Mouse (Mus musculus) embryo, embryonic 11 days (tissue): ENCODE measurements around the gene Rhbdd3.

Experiments used
- DNase-seq: peaks from one replicate; pipeline ENCODE4 v3.0.0-alpha.2; 2015

Rhbdd3 gene

DNA sequence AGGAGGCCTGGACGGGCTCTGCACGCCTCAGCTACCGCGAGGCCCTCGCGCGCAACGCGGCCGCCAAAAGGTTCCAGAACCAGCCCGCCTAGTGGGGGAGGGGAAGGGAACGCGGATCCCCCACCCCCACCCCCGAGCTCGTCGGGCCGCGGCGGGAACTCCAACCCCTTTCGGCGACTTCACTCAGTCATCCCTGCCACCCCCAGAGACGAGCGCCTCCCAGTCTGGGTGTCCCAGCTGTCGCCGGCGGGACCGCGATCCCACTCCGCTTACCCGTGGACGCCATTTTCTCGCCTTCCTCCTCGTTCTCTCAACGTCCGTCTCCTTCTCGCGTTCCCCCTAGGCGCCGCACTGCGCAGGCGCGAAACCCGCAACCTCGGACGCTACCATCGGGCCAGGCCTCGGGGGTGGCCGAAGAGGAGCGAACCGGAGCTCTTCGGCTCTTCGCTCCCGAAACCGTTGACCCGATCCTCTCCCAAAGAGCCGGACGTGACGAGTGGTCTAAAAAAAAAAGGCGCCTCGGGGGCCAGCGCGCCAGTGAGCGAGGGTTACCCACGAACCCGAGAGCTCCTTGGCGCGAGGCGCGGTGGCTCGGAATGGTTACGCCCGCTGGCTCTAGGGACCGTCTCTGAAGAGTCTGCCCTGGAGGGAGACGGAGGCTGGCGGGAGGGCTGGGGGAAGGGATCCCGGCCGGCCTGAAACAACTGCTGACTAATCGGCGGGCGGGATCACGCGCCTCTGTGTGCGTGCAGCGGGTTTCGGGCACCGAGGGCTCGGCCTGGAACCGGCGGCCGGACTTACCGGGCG is at the start of gene Rhbdd3, which contains the start of gene Ewsr1:
TSS of gene Rhbdd3 (plus strand) at position 191 of the 807 bp plus-strand sequence.
TSS of gene Ewsr1 (minus strand) at position 531 of the 807 bp plus-strand sequence.
- DNase-seq, result peak; percentile 96

DNA sequence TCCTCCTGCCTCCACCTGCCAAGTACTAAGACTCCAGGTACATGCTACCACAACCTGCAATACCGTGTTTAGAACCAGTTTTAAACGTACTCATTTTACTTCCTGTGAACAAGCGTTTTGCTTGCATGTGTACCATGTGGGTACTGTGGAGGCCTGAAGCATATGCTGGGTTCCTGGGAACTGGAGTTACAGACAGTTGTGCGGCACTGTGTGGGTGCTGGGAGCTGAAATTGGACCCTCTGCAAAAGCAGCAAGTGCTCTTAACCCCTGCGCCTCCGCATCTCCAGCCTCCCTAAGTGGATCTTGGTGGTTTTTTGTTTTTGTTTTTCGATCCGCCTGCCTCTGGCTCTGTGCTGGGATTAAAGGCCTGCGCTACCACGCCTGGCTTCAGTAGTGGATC is 47.1 kb upstream of the Rhbdd3 start:
- DNase-seq, result no peak

DNA sequence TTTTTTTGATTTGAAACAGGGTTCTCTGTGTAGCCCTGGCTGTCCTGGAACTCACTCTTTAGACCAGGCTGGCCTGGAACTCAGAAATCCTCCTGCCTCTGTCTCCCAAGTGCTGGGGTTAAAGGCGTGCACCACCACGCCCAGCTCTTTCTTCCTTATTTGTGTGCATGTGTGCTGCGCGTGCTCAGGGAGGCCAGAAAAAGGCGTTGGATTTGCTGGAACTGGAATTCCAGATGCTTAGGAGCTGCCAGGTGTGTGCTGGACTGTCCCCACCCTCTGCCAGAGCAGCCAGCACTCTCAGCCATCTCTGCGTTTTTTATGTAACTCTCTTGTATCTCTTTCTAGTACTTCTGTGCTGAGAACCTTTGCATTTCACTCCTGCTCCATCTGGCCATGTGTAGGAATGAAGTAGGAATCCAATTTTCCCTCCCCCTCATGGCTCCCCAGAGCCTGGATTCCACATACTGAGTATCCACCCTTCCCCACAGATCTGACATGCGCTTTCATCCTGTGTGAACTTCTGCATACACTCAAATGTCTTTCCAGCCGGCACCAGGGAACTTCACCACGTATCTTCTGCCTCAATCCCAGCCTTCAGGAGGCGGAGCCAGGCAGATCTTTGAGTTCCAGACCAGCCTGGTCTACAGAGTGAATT is 46.4 kb upstream of the Rhbdd3 start:
- no peak for DNase-seq

DNA sequence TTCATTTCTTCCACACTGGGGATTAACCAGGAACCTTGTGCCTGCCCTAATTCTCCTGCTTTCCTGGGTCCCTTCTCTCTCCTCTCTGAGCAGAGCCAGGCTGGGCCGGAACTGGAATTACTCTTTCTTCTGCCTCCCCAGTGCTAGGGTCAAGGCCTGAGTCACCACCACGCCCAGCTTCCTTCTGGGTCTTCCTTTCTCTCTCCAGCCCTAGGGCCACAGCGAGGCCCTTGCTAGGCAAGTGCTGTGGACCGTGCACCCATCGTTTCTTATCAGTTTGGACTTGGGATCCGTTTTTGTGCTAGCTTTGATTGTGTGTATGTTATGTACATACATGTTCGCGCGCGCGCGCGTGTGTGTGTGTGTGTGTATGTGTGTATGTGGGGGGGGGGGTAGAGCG is 44.6 kb upstream of the Rhbdd3 start:
- no peak for DNase-seq

DNA sequence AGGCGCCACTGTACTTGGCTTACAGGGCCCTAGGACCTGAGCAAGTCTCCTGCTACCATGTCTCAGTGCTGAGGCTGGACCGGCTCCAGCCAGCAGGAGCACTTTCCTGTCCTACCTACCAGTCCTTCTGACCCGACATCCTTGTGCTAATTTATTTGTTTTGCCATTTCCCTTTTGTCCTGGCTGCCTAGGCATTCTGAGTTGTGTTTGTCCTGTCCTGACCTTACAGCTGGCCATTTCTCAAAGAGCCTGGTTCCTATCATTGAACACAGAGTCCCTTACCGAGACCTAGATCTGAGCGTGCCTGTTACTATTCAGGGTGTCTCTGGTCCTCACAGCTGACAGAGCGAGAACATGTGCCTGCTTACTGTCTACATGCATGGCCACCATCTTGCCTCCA is 43.9 kb upstream of the Rhbdd3 start:
- DNase-seq, result no peak

DNA sequence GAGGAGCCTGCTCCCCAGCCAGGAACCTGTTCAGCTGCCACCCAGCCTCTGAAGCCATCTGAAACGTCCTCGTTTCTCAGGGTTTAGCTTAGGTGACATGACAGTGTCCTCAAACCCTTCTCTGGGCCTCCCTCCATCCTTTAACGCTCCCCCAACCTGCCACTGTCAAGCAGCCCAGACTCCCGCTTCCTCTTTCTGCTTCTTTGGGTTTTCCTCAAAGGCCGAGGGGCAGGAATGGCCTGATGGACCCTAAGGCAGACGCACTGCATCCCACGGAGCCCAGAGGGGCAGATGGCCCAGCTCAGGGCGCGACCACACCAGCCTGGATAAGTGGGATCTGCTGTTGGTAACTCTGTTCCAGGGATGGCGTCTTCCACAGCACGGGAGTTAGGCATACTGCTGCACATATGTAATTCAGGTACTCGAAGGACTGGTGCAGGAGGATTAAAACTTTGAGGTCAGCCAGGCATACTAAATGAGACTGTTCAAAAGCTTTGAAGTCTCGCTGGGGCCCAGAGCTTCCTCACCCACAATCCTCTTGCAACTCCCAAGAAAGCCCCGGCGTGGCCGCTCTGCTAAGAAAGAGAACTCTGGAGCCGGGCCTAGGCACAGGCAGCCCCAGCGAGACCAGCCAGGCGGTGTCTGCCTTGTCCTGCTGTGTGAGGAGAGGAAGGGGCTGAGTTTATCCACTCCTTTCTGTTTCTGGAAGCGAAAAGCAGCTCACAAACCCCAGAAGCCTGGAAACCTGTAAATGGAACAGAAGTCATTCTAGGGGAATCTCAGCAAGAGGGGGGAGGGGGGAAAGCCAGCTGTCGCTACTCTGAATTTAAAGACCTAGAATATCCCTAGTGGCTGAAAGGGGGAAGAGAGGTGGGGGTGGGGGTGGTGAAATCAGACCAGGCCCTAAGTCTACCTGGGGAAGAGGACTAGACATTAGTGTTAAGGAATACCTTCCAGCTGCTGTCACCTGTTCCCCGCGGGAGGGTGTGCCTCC is 42.5 kb upstream of the Rhbdd3 start:
- DNase-seq, result peak; percentile 61

DNA sequence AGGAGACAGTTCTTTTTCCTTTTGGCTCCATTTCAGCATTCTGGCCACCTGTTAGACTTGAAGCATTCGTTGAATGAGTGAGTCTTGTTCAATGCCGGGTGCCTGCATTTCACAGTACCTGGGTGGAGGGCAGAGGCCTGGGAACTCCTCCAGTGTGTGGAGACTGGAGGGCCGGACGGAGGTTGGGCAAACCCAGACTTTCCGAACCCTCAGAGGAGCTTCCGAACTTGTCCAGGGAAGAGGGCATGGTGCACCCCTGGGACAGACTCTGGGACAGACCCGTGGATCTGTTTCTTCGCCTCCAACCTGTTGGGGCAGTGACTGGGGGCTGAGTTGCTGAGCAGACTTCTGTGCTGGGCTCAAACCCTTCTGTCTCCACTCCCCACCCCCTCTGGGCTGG is 41.7 kb upstream of the Rhbdd3 start:
- no peak for DNase-seq

DNA sequence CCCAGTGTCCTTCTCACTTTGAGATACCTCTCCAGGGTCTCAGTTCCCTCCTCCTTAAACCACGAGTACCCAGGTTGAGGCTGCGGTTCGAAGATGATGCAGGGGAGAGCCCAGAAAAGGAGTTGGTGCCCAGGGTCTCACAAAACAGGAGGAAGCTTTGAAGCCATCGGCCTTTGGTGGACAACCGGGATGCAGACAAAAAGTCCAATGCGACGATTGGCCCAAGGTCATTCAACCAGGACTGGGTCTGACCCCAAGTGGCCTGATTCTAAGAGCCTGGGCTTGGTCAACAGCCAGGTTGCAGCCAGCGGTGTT is 41.2 kb upstream of the Rhbdd3 start:
- no peak for DNase-seq

DNA sequence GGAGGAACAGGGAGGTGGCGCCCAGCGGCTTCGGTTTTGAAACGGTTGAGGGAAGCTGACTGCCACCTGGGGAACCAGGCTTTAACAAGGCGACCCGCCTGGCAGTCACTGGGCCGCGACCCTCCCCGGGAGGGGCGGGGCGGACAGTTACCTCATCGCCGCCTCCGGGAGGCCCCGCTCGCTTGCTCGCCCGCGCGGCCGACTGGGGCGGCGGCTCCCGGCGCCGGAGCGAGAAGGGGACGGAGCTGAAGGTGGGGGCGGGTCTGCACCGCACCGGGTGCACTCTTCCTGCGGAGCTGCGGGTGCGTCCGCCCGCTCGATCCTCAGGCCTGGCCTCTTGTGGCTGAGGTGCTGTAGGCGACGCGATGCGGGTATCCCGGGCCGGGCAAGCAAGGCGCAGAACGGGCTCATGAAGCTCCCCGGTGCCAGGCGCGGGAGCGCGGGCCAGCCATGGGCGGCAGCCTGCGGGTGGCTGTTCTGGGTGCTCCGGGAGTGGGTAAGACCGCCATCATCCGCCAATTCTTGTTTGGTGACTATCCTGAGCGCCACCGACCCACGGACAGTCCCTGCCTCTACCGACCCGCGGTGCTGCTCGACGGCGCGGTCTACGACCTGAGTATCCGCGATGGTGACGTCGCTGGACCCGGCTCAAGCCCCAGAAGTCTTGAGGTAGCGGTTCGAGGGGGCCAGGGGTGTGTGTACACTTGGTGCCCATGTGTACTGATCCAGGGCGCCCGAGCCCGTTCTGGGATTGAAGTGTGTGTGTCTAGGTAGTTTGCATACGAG is 40.7 kb upstream of the Rhbdd3 start, which contains the start of gene Rasl10a:
TSS of gene Rasl10a (plus strand) at position 273 of the 786 bp plus-strand sequence.
- DNase-seq, result peak; percentile 53

DNA sequence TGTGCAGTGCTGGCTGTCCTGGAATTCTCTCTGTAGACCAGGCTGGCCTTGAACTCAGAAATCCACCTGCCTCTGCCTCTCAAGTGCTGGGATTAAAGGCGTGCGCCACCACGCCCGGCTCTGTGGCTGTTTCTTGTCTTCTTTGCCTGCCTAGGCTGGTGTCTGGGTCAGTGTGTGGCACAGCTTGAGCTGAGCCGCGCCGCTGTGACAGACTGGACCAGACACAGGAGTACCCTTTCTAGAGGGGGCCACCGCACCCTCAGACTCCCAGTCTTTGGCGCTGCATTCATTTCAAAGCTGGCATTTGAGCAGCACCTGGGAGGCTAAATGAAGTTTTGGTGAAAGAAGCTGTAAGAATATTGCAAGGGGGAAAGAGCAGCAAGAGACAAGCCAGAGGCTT is 39.9 kb upstream of the Rhbdd3 start:
- DNase-seq, result no peak

DNA sequence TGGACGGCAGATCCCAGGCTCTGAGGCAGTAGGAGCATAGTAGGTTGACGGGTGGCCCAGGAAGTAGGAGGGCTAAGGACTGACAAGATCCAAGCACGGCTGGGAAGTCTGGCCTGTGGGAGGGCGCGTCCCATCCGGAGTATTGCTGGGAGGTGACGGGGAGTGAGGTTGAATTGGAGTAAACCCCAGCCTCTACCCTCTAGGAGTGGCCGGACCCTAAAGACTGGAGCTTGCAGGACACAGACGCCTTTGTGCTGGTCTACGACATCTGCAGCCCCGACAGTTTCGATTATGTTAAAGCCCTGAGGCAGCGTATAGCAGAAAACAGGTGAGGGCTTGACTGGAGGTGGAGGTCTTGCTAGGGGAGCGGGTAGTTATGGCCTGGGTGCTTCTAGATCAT is 39.5 kb upstream of the Rhbdd3 start:
- no peak for DNase-seq

DNA sequence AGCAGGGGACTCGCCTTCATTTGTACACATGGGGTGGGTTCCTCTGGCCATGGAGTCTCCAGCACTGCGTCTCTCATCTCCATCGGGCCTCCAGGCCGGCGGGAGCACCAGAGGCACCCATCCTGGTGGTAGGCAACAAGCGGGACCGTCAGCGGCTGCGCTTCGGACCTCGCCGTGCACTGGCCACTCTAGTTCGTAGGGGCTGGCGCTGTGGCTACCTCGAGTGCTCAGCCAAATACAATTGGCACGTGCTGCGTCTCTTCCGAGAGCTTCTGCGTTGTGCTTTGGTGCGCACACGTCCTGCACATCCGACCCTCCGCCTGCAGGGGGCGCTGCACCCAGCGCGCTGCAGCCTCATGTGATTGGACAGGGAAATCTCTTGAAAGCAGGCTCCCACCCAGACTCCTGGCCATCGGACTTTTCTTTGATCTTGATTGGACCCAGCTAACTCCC is 39.0 kb upstream of the Rhbdd3 start:
- peak; percentile 54 for DNase-seq

DNA sequence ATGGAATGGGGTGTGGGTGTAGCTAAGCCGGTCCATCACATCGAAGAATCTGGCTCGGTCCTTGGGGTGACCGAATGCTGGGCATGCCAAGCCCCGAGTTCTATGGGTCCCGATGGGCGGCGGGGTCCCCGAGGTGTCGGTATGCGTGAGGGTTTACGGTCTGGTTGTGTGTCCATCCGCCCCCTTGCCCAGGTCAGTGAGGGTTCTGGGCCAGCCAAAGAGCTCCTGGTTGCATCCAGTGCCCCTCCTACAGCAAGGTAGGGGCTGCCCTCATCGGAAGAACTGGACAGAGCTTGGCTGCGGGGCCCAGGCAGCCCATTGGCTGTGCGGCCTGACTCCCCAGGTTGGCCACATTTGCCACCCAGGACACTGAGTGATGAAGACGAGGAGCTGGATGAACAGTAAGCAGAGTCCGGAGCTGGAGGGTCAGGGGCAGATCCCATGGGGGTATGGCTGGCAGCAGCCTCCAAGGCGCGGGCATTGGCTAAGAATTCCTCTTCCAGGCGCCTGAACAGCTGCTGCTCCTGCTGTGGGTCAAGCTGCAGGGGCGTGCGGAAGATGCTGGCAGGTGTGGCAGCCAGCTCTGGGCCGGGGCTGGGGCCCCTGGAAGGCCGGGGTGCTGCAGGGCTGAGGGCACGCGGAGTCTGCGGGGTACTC is 37.8 kb upstream of the Rhbdd3 start:
- peak; percentile 47 for DNase-seq

DNA sequence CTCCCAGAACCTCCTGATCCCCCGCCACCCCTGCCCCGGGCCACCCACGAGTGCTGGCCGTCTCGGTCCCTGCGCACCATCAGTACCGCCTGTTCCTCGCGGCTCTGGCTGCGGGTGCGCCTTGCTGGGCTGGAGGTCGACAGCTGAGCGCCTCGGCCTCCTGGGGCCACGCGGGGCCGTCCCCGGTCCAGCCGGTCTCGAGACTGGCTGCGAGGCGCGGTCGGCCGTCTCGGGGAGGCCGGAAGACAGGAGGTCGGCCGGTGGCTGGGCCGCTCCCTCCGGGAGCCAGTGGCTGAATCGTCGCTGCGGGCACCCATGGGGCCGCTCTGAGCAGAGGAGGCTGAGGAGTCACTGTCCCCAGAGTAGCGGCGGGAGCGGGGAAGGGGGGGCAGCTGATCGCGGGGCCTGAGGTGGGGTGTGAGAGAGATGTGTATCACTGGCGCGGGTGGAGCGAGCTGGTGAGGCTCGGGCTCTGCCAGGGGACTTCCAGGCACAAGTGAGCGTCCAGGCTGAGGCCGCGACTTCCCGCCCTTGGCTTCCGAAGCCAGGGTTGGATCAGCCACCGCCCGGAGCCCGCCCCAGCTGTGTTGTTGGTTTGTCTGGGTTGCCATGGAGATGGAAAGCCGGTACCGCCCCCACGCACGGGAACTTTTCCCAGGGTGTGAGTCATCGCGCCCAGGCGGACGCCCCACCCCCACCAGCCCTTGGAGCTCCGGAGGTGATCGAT is 37.1 kb upstream of the Rhbdd3 start:
- peak; percentile 87 for DNase-seq

DNA sequence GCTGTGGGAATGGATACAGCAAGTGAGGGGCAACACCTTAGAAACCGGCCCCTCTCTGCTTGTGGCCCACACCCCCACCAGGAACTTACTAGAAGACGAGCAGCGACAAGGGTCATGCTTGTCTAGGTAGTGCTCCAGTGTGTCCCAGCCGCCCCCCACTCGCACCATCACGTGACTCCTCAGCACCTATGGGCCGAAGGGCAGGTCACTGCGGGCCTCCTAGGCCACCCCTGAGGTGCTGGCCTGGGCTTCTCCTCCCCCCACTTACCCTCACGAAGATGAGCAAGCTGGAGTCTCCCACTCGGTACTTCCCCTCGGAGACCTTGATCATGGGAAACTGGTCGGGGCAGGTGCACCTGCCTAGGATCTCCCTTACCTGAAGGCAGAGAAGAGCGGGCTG is 36.4 kb upstream of the Rhbdd3 start:
- DNase-seq, result no peak

DNA sequence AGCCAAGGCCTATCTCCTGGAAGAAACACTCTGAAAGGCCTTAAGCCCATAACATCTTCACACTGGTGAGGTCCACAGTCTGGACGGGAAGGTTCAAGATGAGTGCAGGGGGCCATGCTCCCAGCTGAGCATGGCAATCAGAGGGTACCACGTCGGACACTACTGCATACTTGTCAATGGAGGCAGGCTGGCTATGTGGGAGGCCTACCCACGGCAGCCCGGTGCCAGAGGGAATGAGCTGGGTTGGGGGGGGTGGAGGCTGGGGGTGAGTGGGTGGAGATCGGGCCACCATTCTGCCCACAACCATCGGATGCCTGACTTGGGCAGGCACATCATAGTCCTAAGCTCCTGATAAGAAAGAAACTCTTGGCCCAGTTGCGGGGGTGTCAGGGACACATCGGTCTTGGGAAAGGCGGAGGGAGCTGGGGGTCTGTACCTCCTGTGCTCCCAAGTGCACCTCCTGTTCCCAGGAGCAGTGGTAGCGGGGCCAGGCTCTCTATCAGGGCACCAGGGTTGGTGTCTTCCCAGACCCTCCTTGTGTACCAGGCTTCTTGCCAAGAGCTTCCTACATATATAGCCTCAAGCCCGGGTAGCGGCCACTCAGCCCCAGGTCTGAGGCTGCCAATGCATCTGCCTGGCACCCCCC is 35.7 kb upstream of the Rhbdd3 start:
- no peak for DNase-seq

DNA sequence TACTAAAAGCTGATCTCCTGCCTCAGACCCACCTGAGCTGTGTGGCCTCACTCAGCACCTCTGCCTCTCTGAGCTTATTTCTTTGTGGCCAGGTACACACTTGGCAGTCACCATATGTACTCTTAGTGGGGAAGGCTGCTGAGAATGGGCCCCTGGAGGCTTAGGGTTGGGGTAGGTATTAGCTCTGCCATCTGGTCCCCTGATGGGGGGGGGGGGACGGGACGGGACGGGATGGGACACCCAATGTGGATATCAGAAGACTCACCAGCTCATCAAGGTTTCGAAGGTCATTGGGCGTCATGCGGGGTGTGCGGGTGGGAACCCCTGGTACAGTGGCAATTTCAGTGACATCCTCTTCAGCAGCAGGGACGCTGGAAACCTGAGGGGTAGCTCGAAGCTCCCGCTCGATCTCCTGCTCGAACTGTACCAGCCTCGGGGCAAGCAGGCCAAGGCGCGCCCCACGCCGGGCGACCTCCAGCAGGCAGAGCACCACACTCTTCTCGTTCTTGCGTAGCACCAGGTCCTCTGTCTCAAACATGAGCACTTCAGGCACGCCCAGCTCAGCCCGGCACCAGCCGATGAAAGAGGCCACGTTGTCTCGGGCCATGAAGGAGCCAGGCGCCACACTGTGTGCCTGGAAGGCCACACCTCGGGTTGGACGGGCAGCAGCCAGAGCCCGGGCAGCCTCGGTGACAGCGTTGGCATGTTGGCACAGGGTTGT is 35.0 kb upstream of the Rhbdd3 start:
- no peak for DNase-seq

DNA sequence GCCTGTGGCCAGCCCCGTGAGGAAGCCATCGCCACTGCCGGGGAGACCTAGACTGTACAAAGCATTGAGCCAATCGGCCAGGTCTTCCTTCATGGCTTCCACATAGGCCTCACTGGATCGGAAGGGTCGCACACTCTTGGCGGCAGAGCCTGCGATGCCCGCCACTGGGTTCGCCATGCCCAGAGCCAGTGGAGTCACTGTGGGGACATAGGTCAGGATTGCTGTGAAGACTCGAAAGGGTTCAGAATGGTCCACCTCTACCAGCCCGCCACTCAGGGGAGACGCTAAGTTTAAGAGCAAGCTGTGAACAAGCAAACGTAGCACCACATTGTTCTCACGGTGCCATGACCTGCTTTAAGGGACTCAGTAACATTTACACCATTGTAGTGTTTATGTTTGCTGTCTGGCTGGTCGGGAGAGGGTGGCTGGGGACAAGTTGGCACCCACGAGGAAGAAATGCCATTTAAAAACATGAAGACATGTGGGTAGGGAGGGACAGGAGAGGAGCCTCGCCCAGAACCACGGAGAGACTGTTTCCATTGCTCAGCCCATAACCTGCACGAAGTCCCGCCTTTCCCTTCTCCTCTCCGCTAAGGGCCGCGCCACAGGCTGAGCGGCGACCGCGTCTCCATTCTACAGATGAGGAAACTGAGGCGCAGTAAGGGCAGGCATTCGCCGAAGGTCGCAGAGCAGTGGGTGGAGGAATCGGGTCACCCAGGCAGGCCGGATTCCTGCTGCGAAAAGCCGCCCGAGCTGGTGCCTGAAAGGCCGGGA is 34.3 kb upstream of the Rhbdd3 start:
- DNase-seq, result no peak
